ENCODE assay signal across 10 mouse cellular contexts in the genomic region with DNA sequence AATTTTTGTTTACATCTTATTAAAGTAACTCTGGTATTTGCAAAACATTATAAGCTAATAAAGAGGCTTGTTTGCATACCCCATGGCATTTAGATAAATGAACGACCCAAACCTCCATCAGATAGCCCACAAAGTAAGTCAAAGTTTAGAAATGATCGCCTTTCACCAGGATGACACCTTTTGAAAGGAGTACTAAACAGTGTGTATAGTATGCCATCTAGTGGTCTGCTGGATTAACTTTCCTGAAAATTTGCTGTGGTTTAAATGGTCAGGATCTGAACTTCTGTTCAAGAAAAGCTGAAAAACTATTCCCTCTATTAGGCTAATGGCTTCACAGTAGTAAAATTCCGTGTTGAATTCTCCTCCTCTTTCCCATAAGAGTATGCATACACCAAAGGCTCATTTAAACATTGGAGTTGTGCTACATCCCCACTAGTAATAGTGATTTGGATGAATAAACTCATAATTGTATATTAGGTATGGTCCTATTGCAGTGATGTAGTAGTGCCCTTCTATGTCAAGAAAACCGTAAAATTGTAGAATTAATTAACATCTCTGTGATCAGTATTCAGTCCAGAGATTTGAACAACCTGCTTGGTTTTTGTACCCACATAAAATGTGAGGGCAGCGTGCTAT. TPM values are rescaled to one million over a fixed set of nuclear protein-coding genes. Genes with fewer than 3 reads are reported as not detected.
DNase-seq lines count a peak whose midpoint lies in the region; ATAC-seq and TF ChIP-seq lines count a peak whose summit lies in the region.
"Had no signal": no experiment of that assay in that cellular context is flagged by ENCODE, and none has a peak within 500 bp of the region (broad histone marks: within the 10 kb centered on the region; RNA-seq: fewer than 3 reads in every experiment).

No protein-coding gene starts in this region.

- ATAC-seq in heart, postnatal 0 days (ENCODE audit: insufficient read depth, low read depth) = no peak
- no peak for ATAC-seq in limb, embryonic 14.5 days (ENCODE audit: low FRiP score, low read depth)

- no peak overlapping the region for H3K4me3 ChIP-seq in heart, postnatal 0 days (ENCODE audit: low read depth, low read length)
- H3K4me3 ChIP-seq in limb, embryonic 14.5 days (replicated peaks; ENCODE audit: low read length) = no peak overlapping the region

- H3K27ac ChIP-seq in heart, postnatal 0 days (ENCODE audit: low read depth) = no peak overlapping the region
- H3K27ac ChIP-seq in limb, embryonic 14.5 days (replicated peaks; ENCODE audit: low read depth, low read length) = no peak overlapping the region

- TF ChIP-seq CTCF in heart, postnatal 0 days (IDR thresholded peaks at IDR 0.05; ENCODE audit: low read depth) = peak; percentile 55

- no peaks in the 10 kb centered on the region for H3K9me3 ChIP-seq in heart, postnatal 0 days (replicated peaks; ENCODE audit: control insufficient read depth, low read length)
- no peaks in the 10 kb centered on the region for H3K9me3 ChIP-seq in limb, embryonic 14.5 days (ENCODE audit: control insufficient read depth, low read length)

- H3K4me1 ChIP-seq in heart, postnatal 0 days (ENCODE audit: control insufficient read depth, insufficient read depth) = no peaks in the 10 kb centered on the region
- H3K4me1 ChIP-seq in limb, embryonic 14.5 days (ENCODE audit: control insufficient read depth, insufficient read depth, low read length) = no peaks in the 10 kb centered on the region

- TF ChIP-seq POLR2A in limb, embryonic 14.5 days (IDR thresholded peaks at IDR 0.05; ENCODE audit: borderline replicate concordance, extremely low read depth, insufficient read depth, insufficient read length) = no peak

- no peaks in the 10 kb centered on the region for H3K27me3 ChIP-seq in heart, postnatal 0 days (ENCODE audit: control insufficient read depth, insufficient read depth, low read length)
- H3K27me3 ChIP-seq in limb, embryonic 14.5 days (ENCODE audit: control insufficient read depth, insufficient read depth, low read length) = no peaks in the 10 kb centered on the region

- no peaks in the 10 kb centered on the region for H3K36me3 ChIP-seq in heart, postnatal 0 days (replicated peaks; ENCODE audit: control insufficient read depth, insufficient read depth, low read length)
- no peaks in the 10 kb centered on the region for H3K36me3 ChIP-seq in limb, embryonic 14.5 days (ENCODE audit: control insufficient read depth, insufficient read depth, low read length)

- peak; percentile 22 for DNase-seq in heart, postnatal 0 days (ENCODE audit: low spot score)
- DNase-seq in heart, adult 11 months = no peak
- DNase-seq in A20 (ENCODE audit: low read depth, low spot score) = peak; percentile 30
- DNase-seq in embryo, embryonic 10 days (ENCODE audit: low spot score) = peak; percentile 73
- DNase-seq in limb, embryonic 14.5 days (ENCODE audit: low spot score) = peak; percentile 77
- DNase-seq in cerebellum, adult 11-12 months = no peak
- DNase-seq in adrenal gland, adult 2 months = no peak
- DNase-seq in thymus, postnatal 25 days = no peak
- DNase-seq: lung, postnatal 14 days had no signal

- no peak for TF ChIP-seq EP300 in heart, postnatal 0 days (IDR thresholded peaks at IDR 0.05; ENCODE audit: low read depth)

- 26% methylated on average over 5 of the region's 5 CpGs for WGBS in heart, postnatal 0 days
- 39% methylated on average over 5 of the region's 5 CpGs for WGBS in limb, embryonic 14.5 days

- no peak overlapping the region for H3K4me2 ChIP-seq in heart, postnatal 0 days (ENCODE audit: low read depth, low read length)
- no peak overlapping the region for H3K4me2 ChIP-seq in limb, embryonic 14.5 days (replicated peaks; ENCODE audit: low read depth, low read length, severe bottlenecking)

- H3K9ac ChIP-seq in heart, postnatal 0 days (replicated peaks; ENCODE audit: low read depth, low read length) = no peak overlapping the region
- no peak overlapping the region for H3K9ac ChIP-seq in limb, embryonic 14.5 days (ENCODE audit: low read depth, low read length, severe bottlenecking)

RNA-seq across cellular contexts. Expression of a gene that starts 38.9 kb away (rescaled TPM):
- total RNA-seq in heart, postnatal 0 days (2014; rRNA removed; ENCODE audit: low replicate concordance) = not detected in 2 replicates
- polyA plus RNA-seq in heart, postnatal 0 days (2015; fragmentation: Nextera tagmentation; extraction: Ambion mirVana) = not detected in 2 replicates
- polyA plus RNA-seq in limb, embryonic 14.5 days (2012; rRNA removed) = not detected in 2 replicates
- not detected in 2 replicates for polyA plus RNA-seq in limb, embryonic 14.5 days (2014; fragmentation: Nextera tagmentation; extraction: Ambion mirVana)
- not detected for total RNA-seq in adrenal gland, adult 2 months (2021)
- not detected in 2 replicates for polyA plus RNA-seq in adrenal gland, adult 2 months (2012; rRNA removed)
- polyA plus RNA-seq: stomach, embryonic 14.5 days had no signal

Comparison
In these comparisons a context has a peak if more than half of its experiments do, and no peak if none do; other contexts are left out.
1. DNase-seq: peak in heart, postnatal 0 days (single experiment), A20 (single experiment), embryo, embryonic 10 days (single experiment) and limb, embryonic 14.5 days (single experiment); none in heart, adult 11 months (single experiment), cerebellum, adult 11-12 months (single experiment), adrenal gland, adult 2 months (single experiment) and thymus, postnatal 25 days (single experiment).